Mouse (Mus musculus): Measurements from ENCODE around the gene F3. TPM values are rescaled to one million over a fixed set of nuclear protein-coding genes. Genes with fewer than 3 reads are reported as not detected.

The F3 gene
- polyA plus RNA-seq, 1 experiment = 6.5 TPM

DNA sequence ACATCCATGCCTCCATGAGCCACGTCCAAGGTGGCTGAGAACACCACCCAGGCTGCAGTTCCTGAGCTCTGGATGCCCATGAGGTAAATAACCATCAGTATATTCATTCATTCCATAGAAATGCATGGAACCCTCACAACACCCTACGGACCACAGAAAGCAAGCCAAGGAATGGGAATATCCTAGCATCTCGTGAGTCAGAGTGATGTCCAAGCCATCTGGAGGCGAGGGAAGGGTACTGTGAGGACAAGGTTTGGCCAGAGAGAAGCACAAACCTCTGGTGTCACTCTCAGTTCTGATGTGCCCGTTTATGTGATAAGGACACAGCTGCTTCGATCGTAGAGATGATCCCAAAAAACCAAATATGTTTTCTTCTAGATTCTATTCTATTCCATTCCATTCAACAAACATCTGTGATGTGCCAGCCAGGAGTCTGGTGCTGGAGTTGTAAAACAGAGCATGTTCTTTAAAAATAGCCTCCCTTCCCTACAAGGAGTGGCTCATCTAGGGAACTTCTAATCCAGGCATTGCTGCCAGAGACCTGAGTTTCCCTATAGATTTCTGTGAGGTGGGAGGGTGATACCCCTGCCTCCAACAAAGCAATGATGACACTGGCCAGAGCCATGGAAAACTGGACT is 12.3 kb upstream of the F3 start:
- TF ChIP-seq POLR2A (IDR thresholded peaks at IDR 0.05; ENCODE audit: borderline replicate concordance, extremely low read depth, insufficient read depth, insufficient read length, poor library complexity, severe bottlenecking) = no peak
- TF ChIP-seq CTCF (IDR thresholded peaks at IDR 0.05; ENCODE audit: borderline replicate concordance, extremely low read depth, insufficient read depth, insufficient read length) = no peak
- DNase-seq (ENCODE audit: low read depth) = no peak

DNA sequence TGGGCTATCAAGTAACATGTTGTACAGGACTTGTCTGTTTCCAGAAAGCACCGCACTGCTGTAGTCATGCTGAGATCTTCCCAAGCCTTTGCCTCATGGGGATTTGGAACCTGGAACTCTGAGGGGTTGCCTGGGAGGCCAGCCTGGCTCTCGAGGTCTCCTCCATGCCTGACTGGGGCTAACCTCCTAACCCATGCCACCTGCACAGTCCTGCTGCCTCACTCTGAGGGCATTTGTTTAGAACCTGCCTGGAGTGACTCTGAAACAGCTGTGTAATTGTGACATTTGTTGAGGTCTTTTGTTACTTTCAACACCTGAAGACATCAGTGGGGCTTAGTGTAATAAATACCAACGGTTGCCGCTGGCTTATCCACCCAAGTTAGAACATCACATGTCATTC is 11.1 kb upstream of the F3 start:
- no peak for DNase-seq (ENCODE audit: low read depth)
- TF ChIP-seq CTCF (IDR thresholded peaks at IDR 0.05; ENCODE audit: borderline replicate concordance, extremely low read depth, insufficient read depth, insufficient read length) = no peak
- no peak for TF ChIP-seq POLR2A (IDR thresholded peaks at IDR 0.05; ENCODE audit: borderline replicate concordance, extremely low read depth, insufficient read depth, insufficient read length, poor library complexity, severe bottlenecking)

DNA sequence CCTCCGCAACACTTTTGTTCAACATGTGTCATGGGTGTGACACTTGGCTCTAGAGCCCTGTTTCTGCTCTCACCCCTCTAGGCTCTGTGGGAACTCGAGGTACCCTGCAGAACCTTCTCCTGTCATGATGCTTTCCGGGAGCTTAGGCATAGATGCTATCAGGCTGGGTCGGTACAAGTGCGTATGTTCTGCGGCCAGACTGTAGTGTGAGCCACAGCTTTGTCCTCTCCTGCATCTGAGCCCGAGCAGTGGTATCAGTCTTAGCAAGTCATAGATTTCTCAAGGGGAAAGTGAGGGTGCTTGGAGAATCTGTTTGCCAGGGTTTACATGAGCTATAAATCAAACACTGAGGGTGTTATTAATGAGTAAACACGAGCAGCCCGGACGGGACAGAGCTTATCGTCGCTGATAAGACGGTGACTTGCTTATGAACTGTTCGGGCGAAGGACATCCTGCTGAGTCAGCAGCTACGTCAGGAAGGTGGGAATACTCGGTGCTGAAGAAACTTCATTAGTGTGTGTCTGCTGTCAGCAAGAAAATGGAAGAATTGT is 10.1 kb upstream of the F3 start:
- DNase-seq (ENCODE audit: low read depth) = no peak
- TF ChIP-seq POLR2A (IDR thresholded peaks at IDR 0.05; ENCODE audit: borderline replicate concordance, extremely low read depth, insufficient read depth, insufficient read length, poor library complexity, severe bottlenecking) (no peak), CTCF (IDR thresholded peaks at IDR 0.05; ENCODE audit: borderline replicate concordance, extremely low read depth, insufficient read depth, insufficient read length) (no peak)

DNA sequence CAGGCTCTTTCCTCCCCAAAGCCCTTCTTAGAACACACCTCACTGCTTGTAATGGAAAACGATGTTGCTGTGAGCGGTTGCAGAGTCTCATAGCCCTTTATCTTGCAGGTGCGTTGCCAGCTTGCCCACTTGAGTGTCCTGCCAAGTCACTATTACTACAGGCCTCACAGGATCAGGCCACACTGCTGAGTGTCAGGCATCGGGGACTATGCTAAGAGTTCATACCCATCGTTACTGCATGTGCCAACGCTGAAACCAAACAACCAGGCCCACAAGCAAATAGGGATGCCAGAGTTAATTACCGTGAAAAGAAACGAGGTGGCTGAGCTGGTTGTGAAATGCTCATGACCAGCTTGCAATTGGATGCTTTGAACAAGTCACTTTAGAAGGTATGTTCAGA is 9.5 kb upstream of the F3 start:
- peak; percentile 62 for DNase-seq (ENCODE audit: low read depth)
- no peak for TF ChIP-seq POLR2A (IDR thresholded peaks at IDR 0.05; ENCODE audit: borderline replicate concordance, extremely low read depth, insufficient read depth, insufficient read length, poor library complexity, severe bottlenecking)
- no peak for TF ChIP-seq CTCF (IDR thresholded peaks at IDR 0.05; ENCODE audit: borderline replicate concordance, extremely low read depth, insufficient read depth, insufficient read length)

DNA sequence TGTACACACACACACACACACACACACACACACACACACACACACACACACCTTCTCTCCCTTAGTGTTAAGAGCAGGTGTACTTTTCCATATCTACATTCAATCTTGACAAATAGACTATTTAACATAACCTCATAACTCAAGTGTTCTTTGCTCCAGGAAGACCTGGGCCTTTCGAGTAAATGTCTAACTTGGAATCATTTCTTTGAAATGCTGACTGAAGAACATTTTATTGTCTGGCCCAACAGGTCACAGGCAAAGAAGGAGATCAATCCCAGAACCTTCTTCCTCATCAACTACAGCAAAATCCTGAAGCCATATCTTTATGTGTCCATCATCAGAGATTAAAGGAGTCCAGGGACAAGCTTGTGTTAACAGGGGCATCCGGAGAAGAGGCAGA is 8.9 kb upstream of the F3 start:
- no peak for TF ChIP-seq POLR2A (IDR thresholded peaks at IDR 0.05; ENCODE audit: borderline replicate concordance, extremely low read depth, insufficient read depth, insufficient read length, poor library complexity, severe bottlenecking)
- no peak for DNase-seq (ENCODE audit: low read depth)

DNA sequence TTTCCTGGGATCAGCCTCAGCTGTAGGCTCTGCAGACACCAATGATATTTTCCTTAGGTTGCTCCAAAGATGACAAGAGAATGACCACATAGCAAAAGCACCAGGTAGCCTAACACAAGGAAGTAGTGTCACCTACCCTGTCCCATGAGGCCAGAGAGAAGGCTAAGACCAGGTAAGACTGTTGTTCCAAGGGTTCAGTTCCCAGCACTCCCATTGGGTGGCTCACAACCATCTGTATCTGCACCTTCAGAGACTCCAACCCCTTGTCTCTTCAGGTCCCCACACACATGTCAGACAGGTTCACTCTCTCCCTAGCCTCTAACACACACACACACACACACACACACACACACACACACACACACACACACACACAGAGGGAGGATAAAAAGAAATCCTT is 8.0 kb upstream of the F3 start:
- no peak for DNase-seq (ENCODE audit: low read depth)

DNA sequence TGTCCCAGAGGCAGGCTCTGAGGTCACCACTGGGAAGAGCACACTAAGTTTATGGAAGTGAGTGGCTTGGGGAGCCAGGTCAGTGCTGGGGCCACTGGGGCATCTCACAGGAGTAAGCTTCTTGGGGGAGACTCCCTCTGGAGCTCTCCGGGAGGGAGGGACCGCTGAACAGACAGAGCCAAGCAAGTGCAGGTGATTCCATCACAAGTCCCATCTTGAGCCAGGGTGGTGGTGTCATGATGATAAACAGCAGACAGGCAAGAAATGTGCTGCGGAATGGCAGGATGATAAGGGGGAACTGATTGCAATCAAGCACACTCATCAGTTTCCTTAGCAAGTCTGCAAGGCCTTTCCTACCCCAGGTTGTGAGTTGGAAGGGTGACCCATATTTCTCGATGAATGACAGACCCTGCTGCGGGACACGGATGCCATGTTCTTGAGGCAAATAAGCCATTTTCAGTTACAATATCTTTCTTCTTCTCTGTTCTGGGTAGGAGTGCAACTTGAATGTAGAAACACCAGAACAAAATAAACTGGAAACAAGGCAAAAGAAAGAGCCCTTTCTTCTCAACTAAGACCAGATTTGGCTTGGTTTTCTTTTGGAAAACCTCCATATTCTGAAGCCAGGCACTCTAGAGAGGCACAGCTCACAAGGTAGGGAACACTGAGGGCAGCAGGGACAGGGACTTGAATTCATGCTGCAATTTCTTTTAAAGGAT is 7.4 kb upstream of the F3 start:
- peak; percentile 57 for DNase-seq (ENCODE audit: low read depth)
- TF ChIP-seq CTCF (IDR thresholded peaks at IDR 0.05; ENCODE audit: borderline replicate concordance, extremely low read depth, insufficient read depth, insufficient read length) (no peak), POLR2A (IDR thresholded peaks at IDR 0.05; ENCODE audit: borderline replicate concordance, extremely low read depth, insufficient read depth, insufficient read length, poor library complexity, severe bottlenecking) (no peak)

More for the DNA sequence above, 8.0 kb upstream of the F3 start:
- TF ChIP-seq CTCF (IDR thresholded peaks at IDR 0.05; ENCODE audit: borderline replicate concordance, extremely low read depth, insufficient read depth, insufficient read length) (no peak), POLR2A (IDR thresholded peaks at IDR 0.05; ENCODE audit: borderline replicate concordance, extremely low read depth, insufficient read depth, insufficient read length, poor library complexity, severe bottlenecking) (no peak)

DNA sequence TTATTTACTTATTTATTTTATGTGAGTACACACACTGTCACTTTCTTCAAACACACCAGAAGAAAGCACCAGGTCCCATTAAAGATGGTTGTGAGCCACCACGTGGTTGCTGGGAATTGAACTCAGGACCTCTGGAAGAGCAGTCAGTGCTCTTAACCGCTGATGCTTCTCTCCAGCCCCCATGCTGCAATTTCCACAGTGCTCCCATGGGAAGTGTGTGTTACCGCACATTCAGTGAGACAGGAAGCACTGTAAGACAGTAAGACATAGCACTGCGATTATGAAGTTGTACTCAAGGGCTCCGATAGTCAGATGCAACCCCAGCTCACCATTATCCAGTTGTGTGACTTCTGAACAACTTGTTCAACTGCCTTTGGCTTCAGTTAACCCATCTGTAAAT is 6.9 kb upstream of the F3 start:
- DNase-seq (ENCODE audit: low read depth) = no peak
- no peak for TF ChIP-seq CTCF (IDR thresholded peaks at IDR 0.05; ENCODE audit: borderline replicate concordance, extremely low read depth, insufficient read depth, insufficient read length)
- TF ChIP-seq POLR2A (IDR thresholded peaks at IDR 0.05; ENCODE audit: borderline replicate concordance, extremely low read depth, insufficient read depth, insufficient read length, poor library complexity, severe bottlenecking) = no peak

DNA sequence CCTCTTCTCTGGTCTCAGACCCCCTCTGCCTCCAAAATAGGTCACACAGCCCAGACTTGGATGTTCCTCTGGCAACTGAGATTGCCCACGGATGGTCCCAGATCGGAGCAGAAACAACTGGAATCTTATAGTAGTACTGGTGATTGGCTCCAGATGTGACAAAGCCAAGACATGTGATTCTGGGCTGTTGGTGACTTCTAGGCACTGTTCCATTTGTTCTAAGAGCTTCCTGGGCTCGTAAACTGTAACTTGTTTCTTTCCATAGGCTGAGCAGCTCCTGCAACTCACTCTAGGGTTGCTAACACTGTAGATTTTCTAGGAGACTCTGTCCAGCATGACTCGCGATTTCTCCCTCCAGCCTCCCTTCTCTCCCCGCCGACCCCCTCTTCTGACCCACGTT is 4.7 kb upstream of the F3 start:
- no peak for DNase-seq (ENCODE audit: low read depth)
- TF ChIP-seq CTCF (IDR thresholded peaks at IDR 0.05; ENCODE audit: borderline replicate concordance, extremely low read depth, insufficient read depth, insufficient read length) = no peak
- TF ChIP-seq POLR2A (IDR thresholded peaks at IDR 0.05; ENCODE audit: borderline replicate concordance, extremely low read depth, insufficient read depth, insufficient read length, poor library complexity, severe bottlenecking) = no peak

DNA sequence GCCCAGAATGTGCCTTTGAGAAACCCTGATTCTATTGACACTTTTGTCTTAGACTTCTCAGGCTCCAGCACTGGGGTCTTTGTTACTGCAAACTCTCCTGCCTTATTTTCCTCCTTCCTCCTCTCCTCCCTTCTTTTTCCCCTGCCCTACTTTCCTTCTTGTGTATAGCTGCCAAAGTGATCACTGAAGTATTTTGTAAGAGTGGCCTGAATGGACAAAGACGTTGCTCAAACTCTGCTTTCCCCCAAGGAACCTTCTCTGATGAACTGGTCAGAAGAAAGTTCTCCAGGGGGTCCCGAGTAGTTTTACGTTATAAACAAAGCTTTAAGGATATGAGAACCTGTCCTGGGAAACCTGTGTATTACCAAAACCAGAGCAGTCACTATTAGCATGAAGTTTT is 3.6 kb upstream of the F3 start:
- no peak for TF ChIP-seq CTCF (IDR thresholded peaks at IDR 0.05; ENCODE audit: borderline replicate concordance, extremely low read depth, insufficient read depth, insufficient read length)
- no peak for TF ChIP-seq POLR2A (IDR thresholded peaks at IDR 0.05; ENCODE audit: borderline replicate concordance, extremely low read depth, insufficient read depth, insufficient read length, poor library complexity, severe bottlenecking)
- no peak for DNase-seq (ENCODE audit: low read depth)

DNA sequence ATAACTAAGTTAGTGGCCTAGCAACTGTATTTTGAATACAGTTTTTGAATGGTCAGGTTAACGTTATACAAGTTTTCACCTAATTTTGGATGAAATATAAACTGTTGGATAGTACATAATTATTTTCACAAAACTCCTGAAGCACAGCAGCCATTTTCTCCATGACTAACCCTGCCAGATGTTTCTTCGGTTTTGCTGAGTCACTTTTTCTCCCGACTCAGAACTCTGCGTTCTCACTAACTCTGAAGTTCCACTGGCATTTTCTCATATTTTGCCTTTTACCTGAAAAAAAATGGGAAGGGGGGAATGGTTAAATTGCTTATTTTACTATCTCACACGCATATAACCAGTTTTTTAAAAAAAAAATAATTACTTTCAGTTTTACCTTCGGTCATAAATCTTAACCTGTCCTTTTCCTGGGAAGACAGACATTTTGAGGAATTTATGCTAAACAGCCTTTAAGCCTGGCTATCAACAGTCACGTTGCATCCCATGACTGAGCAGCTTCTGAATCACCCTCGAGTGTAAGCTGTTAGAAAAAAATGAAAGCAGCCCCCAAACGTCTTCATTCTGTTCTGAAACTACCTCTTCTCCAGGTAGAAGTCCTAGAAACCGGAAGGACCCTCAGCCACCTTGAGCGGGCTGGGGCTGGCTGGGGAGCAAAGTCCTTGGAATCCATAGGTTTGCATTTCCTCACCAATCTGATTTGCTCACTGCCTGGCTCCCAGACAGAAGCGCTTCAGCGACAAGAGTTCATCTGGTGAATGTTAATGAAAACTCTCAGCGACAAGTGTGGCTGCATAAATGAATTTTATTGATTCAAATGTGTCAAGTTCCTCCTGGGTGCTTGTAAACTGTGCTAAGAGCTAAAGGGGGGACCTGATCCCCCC is 2.3 kb upstream of the F3 start:
- no peak for TF ChIP-seq POLR2A (IDR thresholded peaks at IDR 0.05; ENCODE audit: borderline replicate concordance, extremely low read depth, insufficient read depth, insufficient read length, poor library complexity, severe bottlenecking)
- TF ChIP-seq CTCF (IDR thresholded peaks at IDR 0.05; ENCODE audit: borderline replicate concordance, extremely low read depth, insufficient read depth, insufficient read length) = no peak
- DNase-seq (ENCODE audit: low read depth) = peak; percentile 78

All from brain, embryonic 14.5 days (tissue).